Mouse (Mus musculus) kidney, embryonic 15.5 days (tissue): Measurements from ENCODE around the gene Knstrn. TPM values are rescaled to one million over a fixed set of nuclear protein-coding genes. Genes with fewer than 3 reads are reported as not detected.
A peak's percentile ranks its signal among the peaks of the same experiment; 100 is the strongest.

Experiments
- ATAC-seq: fragments of 200-750 bp; cut with Nextera tagmentation; replicated peaks from 2 replicates; pipeline ENCODE4 v1.8.0; 2017; ENCODE audit warnings: moderate TSS enrichment; ENCODE audit not compliant: low FRiP score
- H3K27ac ChIP-seq: fragments of 300-500 bp; sonication (generic); 2 replicates; pipeline ENCODE4 v1.5.1; 2015; ENCODE audit warnings: mild to moderate bottlenecking, inconsistent platforms
- H3K27me3 ChIP-seq: fragments of 300-500 bp; sonication (generic); 2 replicates; pipeline ENCODE4 v1.6.1; 2015; ENCODE audit warnings: inconsistent platforms
- H3K36me3 ChIP-seq: fragments of 300-500 bp; sonication (generic); 2 replicates; pipeline ENCODE4 v1.6.1; 2015; ENCODE audit warnings: inconsistent platforms
- H3K4me1 ChIP-seq: fragments of 300-500 bp; sonication (generic); 2 replicates; pipeline ENCODE4 v1.6.1; 2015; ENCODE audit warnings: inconsistent platforms
- H3K4me2 ChIP-seq: fragments of 300-500 bp; sonication (generic); 2 replicates; pipeline ENCODE4 v1.6.1; 2015; ENCODE audit warnings: moderate library complexity, mild to moderate bottlenecking, inconsistent platforms
- H3K4me3 ChIP-seq: fragments of 300-500 bp; sonication (generic); replicated peaks from 2 replicates; pipeline ENCODE4 v1.5.1; 2015; ENCODE audit warnings: mild to moderate bottlenecking, inconsistent platforms
- H3K9ac ChIP-seq: fragments of 300-500 bp; sonication (generic); 2 replicates; pipeline ENCODE4 v1.6.1; 2015; ENCODE audit warnings: mild to moderate bottlenecking, inconsistent platforms
- H3K9me3 ChIP-seq: fragments of 300-500 bp; sonication (generic); replicated peaks from 2 replicates; pipeline ENCODE4 v1.6.1; 2016; ENCODE audit warnings: inconsistent platforms
- WGBS: fragments of 180-500 bp; shearing (Covaris S2); methylation state at CpG from one replicate; pipeline ENCODE4 v1.1.7; 2015; ENCODE audit warnings: mixed read lengths; 5-methylcytosine and 5-hydroxymethylcytosine counted together
- polyA plus RNA-seq: library from polyadenylated mRNA; unstranded; fragments of >200 nt; fragmentation: Nextera tagmentation; extraction: Ambion mirVana; gene quantifications from 2 replicates; pipeline ENCODE4 v1.2.1, GENCODE M21; 2015

Knstrn gene
- polyA plus RNA-seq, 1 experiment from 2014 or later = 120 TPM

- H3K27me3 ChIP-seq = peaks cover 20% of the 10 kb centered on the region
- no peaks in the 10 kb centered on the region for H3K9me3 ChIP-seq
- peak within 1 kb of the TSS; percentile 74 for H3K4me2 ChIP-seq
- no peaks in the 10 kb centered on the region for H3K36me3 ChIP-seq
- H3K4me3 ChIP-seq = peak within 1 kb of the TSS; percentile 43
- no peak within 1 kb of the TSS for H3K9ac ChIP-seq
- peak; percentile 91 for ATAC-seq
- 13% methylated on average over 39 of the region's 39 CpGs for WGBS
- H3K27ac ChIP-seq = no peak within 1 kb of the TSS
- peaks cover 11% of the 10 kb centered on the region for H3K4me1 ChIP-seq
Measured at GRCm38 (mm10) chr2:118779504-118780480, 34.0 kb upstream of the Knstrn start, which contains the start of gene Disp2. Gene Disp2, plus strand, starts transcription at chr2:118779719.

GRCm38 (mm10) chr2:118781115-118781514 is 32.7 kb upstream of the Knstrn start:
- Histone ChIP-seq H3K27me3 (peaks cover 23% of the 10 kb centered on the region), H3K4me1 (peaks cover 11% of the 10 kb centered on the region), H3K9ac (no peak overlapping the region), H3K4me3 (no peak overlapping the region), H3K36me3 (no peaks in the 10 kb centered on the region), H3K9me3 (no peaks in the 10 kb centered on the region), H3K27ac (no peak overlapping the region), H3K4me2 (no peak overlapping the region)
- WGBS = 27% methylated on average over 1 of the region's 1 CpGs
- no peak for ATAC-seq

- Histone ChIP-seq H3K36me3 (no peaks in the 10 kb centered on the region), H3K27me3 (peaks cover 27% of the 10 kb centered on the region), H3K4me1 (peaks cover 11% of the 10 kb centered on the region), H3K4me3 (no peak overlapping the region), H3K4me2 (no peak overlapping the region), H3K27ac (no peak overlapping the region), H3K9me3 (no peaks in the 10 kb centered on the region), H3K9ac (no peak overlapping the region)
- 50% methylated on average over 4 of the region's 4 CpGs for WGBS
- ATAC-seq = no peak
Measured at GRCm38 (mm10) chr2:118782303-118782702, 31.5 kb upstream of the Knstrn start.

GRCm38 (mm10) chr2:118783093-118783492 is 30.7 kb upstream of the Knstrn start:
- 61% methylated on average over 5 of the region's 5 CpGs for WGBS
- no peaks in the 10 kb centered on the region for H3K36me3 ChIP-seq
- H3K9ac ChIP-seq = no peak overlapping the region
- H3K9me3 ChIP-seq = no peaks in the 10 kb centered on the region
- no peak overlapping the region for H3K27ac ChIP-seq
- H3K27me3 ChIP-seq = peaks cover 27% of the 10 kb centered on the region; the same call in 1 of the 2 replicates
- no peak overlapping the region for H3K4me2 ChIP-seq
- H3K4me1 ChIP-seq = peaks cover 11% of the 10 kb centered on the region
- no peak for ATAC-seq
- no peak overlapping the region for H3K4me3 ChIP-seq

- 88% methylated on average over 7 of the region's 7 CpGs for WGBS
- no peaks in the 10 kb centered on the region for H3K36me3 ChIP-seq
- H3K4me3 ChIP-seq = no peak overlapping the region
- H3K4me2 ChIP-seq = no peak overlapping the region
- H3K27ac ChIP-seq = no peak overlapping the region
- H3K9ac ChIP-seq = no peak overlapping the region
- H3K27me3 ChIP-seq = peaks cover 22% of the 10 kb centered on the region; the same call in 1 of the 2 replicates
- no peak for ATAC-seq
- no peaks in the 10 kb centered on the region for H3K9me3 ChIP-seq
- H3K4me1 ChIP-seq = peaks cover 11% of the 10 kb centered on the region
Measured at GRCm38 (mm10) chr2:118783663-118784062, 30.1 kb upstream of the Knstrn start.

- peaks cover 23% of the 10 kb centered on the region; the same call in 1 of the 2 replicates for H3K27me3 ChIP-seq
- H3K4me1 ChIP-seq = peaks cover 8% of the 10 kb centered on the region
- H3K4me3 ChIP-seq = no peak overlapping the region
- no peaks in the 10 kb centered on the region for H3K36me3 ChIP-seq
- no peak for ATAC-seq
- no peak overlapping the region for H3K4me2 ChIP-seq
- H3K9ac ChIP-seq = no peak overlapping the region
- H3K27ac ChIP-seq = no peak overlapping the region
- 78% methylated on average over 5 of the region's 5 CpGs for WGBS
- H3K9me3 ChIP-seq = no peaks in the 10 kb centered on the region
Measured at GRCm38 (mm10) chr2:118786525-118786924, 27.3 kb upstream of the Knstrn start.

- no peak overlapping the region for H3K9ac ChIP-seq
- H3K4me1 ChIP-seq = peaks cover 8% of the 10 kb centered on the region
- H3K4me2 ChIP-seq = no peak overlapping the region
- 91% methylated on average over 11 of the region's 11 CpGs for WGBS
- H3K4me3 ChIP-seq = no peak overlapping the region
- H3K27ac ChIP-seq = no peak overlapping the region
- H3K27me3 ChIP-seq = peaks cover 29% of the 10 kb centered on the region; the same call in 1 of the 2 replicates
- no peaks in the 10 kb centered on the region for H3K36me3 ChIP-seq
- ATAC-seq = no peak
- H3K9me3 ChIP-seq = no peaks in the 10 kb centered on the region
Measured at GRCm38 (mm10) chr2:118789501-118789900, 24.3 kb upstream of the Knstrn start.

GRCm38 (mm10) chr2:118790221-118790550 is 23.6 kb upstream of the Knstrn start:
- Histone ChIP-seq H3K4me1 (peaks cover 8% of the 10 kb centered on the region), H3K4me2 (peak overlapping the region; percentile 53), H3K27me3 (peaks cover 29% of the 10 kb centered on the region; the same call in 1 of the 2 replicates), H3K9me3 (no peaks in the 10 kb centered on the region), H3K9ac (no peak overlapping the region), H3K36me3 (no peaks in the 10 kb centered on the region), H3K4me3 (0 out of 2 replicates have a peak overlapping the region, but pooled peaks have one; percentile 10), H3K27ac (no peak overlapping the region)
- WGBS = 58% methylated on average over 12 of the region's 12 CpGs
- ATAC-seq = no peak

- H3K4me3 ChIP-seq = peak overlapping the region; percentile 10; the same call in 1 of the 2 replicates
- ATAC-seq = no peak
- H3K36me3 ChIP-seq = no peaks in the 10 kb centered on the region
- H3K9ac ChIP-seq = no peak overlapping the region
- H3K27ac ChIP-seq = no peak overlapping the region
- peak overlapping the region; percentile 53 for H3K4me2 ChIP-seq
- no peaks in the 10 kb centered on the region for H3K9me3 ChIP-seq
- H3K27me3 ChIP-seq = peaks cover 29% of the 10 kb centered on the region; the same call in 1 of the 2 replicates
- peaks cover 8% of the 10 kb centered on the region for H3K4me1 ChIP-seq
- WGBS = 28% methylated on average over 44 of the region's 44 CpGs
Measured at GRCm38 (mm10) chr2:118790551-118791525, 23.0 kb upstream of the Knstrn start.

GRCm38 (mm10) chr2:118791591-118792258 is 22.1 kb upstream of the Knstrn start:
- no peak overlapping the region for H3K27ac ChIP-seq

GRCm38 (mm10) chr2:118792259-118792613 is 21.6 kb upstream of the Knstrn start:
- no peak for ATAC-seq
- no peak overlapping the region for H3K4me3 ChIP-seq
- no peak overlapping the region for H3K4me2 ChIP-seq
- no peaks in the 10 kb centered on the region for H3K9me3 ChIP-seq
- H3K9ac ChIP-seq = no peak overlapping the region
- H3K36me3 ChIP-seq = no peaks in the 10 kb centered on the region
- H3K27me3 ChIP-seq = peaks cover 21% of the 10 kb centered on the region; the same call in 1 of the 2 replicates
- no peak overlapping the region for H3K27ac ChIP-seq
- 81% methylated on average over 4 of the region's 4 CpGs for WGBS
- peaks cover 8% of the 10 kb centered on the region for H3K4me1 ChIP-seq

More at GRCm38 (mm10) chr2:118791591-118792258, 22.1 kb upstream of the Knstrn start:
- Histone ChIP-seq H3K36me3 (no peaks in the 10 kb centered on the region), H3K4me1 (peaks cover 8% of the 10 kb centered on the region), H3K27me3 (peaks cover 23% of the 10 kb centered on the region; the same call in 1 of the 2 replicates), H3K9me3 (no peaks in the 10 kb centered on the region), H3K4me2 (no peak overlapping the region), H3K9ac (no peak overlapping the region), H3K4me3 (no peak overlapping the region)
- WGBS = 93% methylated on average over 26 of the region's 26 CpGs
- ATAC-seq = no peak
